Mouse (Mus musculus): ENCODE results near the gene Eif2s3x.

GRCm38 (mm10) chrX:94212597-94213321 lies at the start of gene Eif2s3x:
- no peak for TF ChIP-seq GATA1 (IDR thresholded peaks at IDR 0.05; ENCODE audit: low read length)
- TF ChIP-seq TAL1 (IDR thresholded peaks at IDR 0.05; ENCODE audit: low read length): no peak

All from erythroblast, embryonic 14.5 days (primary cell).